Mouse (Mus musculus) embryonic fibroblast, embryonic 13.5 days (primary cell): ENCODE data around the gene Ubxn1.

Experiments
- CTCF ChIP-seq: IDR thresholded peaks from 2 replicates; pipeline ENCODE4 v1.5.1; 2011; ENCODE audit warnings: mild to moderate bottlenecking, control low read depth, low read length, moderate library complexity, borderline replicate concordance; ENCODE audit not compliant: insufficient read depth
- POLR2A ChIP-seq: IDR thresholded peaks from 2 replicates; pipeline ENCODE4 v1.6.1; 2011; ENCODE audit warnings: low read depth, mild to moderate bottlenecking, control low read depth, low read length, moderate library complexity

- no peak for TF ChIP-seq POLR2A
- TF ChIP-seq CTCF = no peak
Observed at GRCm38 (mm10) chr19:8839103-8839907, 32.0 kb upstream of the Ubxn1 start, which contains the start of gene Gng3.
